ENCODE assay signal across 20 mouse cellular contexts in the genomic region with DNA sequence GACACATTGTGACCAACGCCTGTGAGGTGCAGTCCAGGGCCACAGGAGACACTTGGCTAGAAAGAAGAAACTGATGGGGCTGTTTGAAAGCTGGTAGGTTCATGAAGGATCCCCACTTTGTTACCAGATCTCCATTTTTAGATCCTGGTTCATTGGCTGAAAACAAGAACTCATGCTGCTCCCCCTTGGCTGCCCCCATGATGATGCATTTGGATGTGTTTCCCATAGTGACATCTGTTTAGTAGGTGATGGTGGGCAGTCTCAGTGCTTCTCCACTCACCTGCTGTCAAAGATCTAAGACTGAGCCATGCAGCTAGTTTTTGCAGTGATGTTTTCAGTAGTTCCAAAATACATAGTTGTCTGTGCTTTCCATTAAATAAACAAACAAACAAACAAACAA.
DNase-seq lines count a peak whose midpoint lies in the region; ATAC-seq lines count a peak whose summit lies in the region.
"Had no signal": no experiment of that assay in that cellular context is flagged by ENCODE, and none has a peak within 500 bp of the region (broad histone marks: within the 10 kb centered on the region; RNA-seq: fewer than 3 reads in every experiment).

No protein-coding gene starts in this region.

- peak; percentile 25 to 34 for DNase-seq in cerebellum, adult 18-20 months
- no peak for DNase-seq in cerebellum, postnatal 4 days (ENCODE audit: low spot score in 2 of 2)
- no peak for DNase-seq in frontal cortex, postnatal 14 days (ENCODE audit: low spot score in 2 of 2)
- DNase-seq in right cerebral cortex, adult 18-20 months, result peak; percentile 33
- DNase-seq in right cerebral cortex, postnatal 14 days, result no peak
- DNase-seq in natural killer cell, adult 2 months (ENCODE audit: low spot score in 2 of 2), result no peak
- DNase-seq: adrenal gland, adult 2 months; adrenal gland, postnatal 14 days; B cell, adult 2 months; gastrocnemius, postnatal 25 days; heart, adult 18-20 months; heart, postnatal 14 days; heart, postnatal 4 days had no signal

- ATAC-seq in frontal cortex, adult (ENCODE audit: low TSS enrichment), result 0 out of 2 replicates have a peak, but pooled peaks have one; percentile 24
- ATAC-seq: forebrain, embryonic 13.5 days; forebrain, embryonic 16.5 days; hindbrain, postnatal 0 days; inflammation-experienced regulatory T-cells, adult 6 months; intestine, embryonic 16.5 days; Patski had no signal

Comparison
In these comparisons a context has a peak if more than half of its experiments do, and no peak if none do; other contexts are left out.
1. DNase-seq: peak in cerebellum, adult 18-20 months (2 of 2) and right cerebral cortex, adult 18-20 months (single experiment); none in cerebellum, postnatal 4 days (0 of 2), frontal cortex, postnatal 14 days (0 of 2), right cerebral cortex, postnatal 14 days (single experiment) and natural killer cell, adult 2 months (0 of 2).